Mouse (Mus musculus) forebrain, embryonic 10.5 days (tissue): ENCODE results near the gene Stfa3. TPM values are rescaled to one million over a fixed set of nuclear protein-coding genes. Genes with fewer than 3 reads are reported as not detected.
"Not testable (repeated sequence)": the region's sequence is repeated elsewhere in the genome, so short reads cannot be mapped to it uniquely, and the experiment has no call there.

Experiments used
- DNase-seq: peaks from one replicate; pipeline ENCODE4 v3.0.0-alpha.2; 2017; ENCODE audit warnings: low spot score; ENCODE audit errors: extremely low spot score
- H3K27ac ChIP-seq: fragments of 300-500 bp; sonication (generic); 2 replicates; pipeline ENCODE4 v1.5.1; 2016; ENCODE audit warnings: mild to moderate bottlenecking
- H3K27me3 ChIP-seq: fragments of 300-500 bp; sonication (generic); 2 replicates; pipeline ENCODE4 v1.6.1; 2016; ENCODE audit warnings: mild to moderate bottlenecking; ENCODE audit not compliant: poor library complexity, severe bottlenecking
- H3K36me3 ChIP-seq: fragments of 300-500 bp; sonication (generic); replicated peaks from 2 replicates; pipeline ENCODE4 v1.6.1; 2016; ENCODE audit warnings: mild to moderate bottlenecking, moderate library complexity
- H3K4me1 ChIP-seq: fragments of 300-500 bp; sonication (generic); 2 replicates; pipeline ENCODE4 v1.6.1; 2016
- H3K4me3 ChIP-seq: fragments of 300-500 bp; sonication (generic); 2 replicates; pipeline ENCODE4 v1.5.1; 2016; ENCODE audit warnings: mild to moderate bottlenecking, moderate library complexity
- H3K9me3 ChIP-seq: fragments of 300-500 bp; sonication (generic); 2 replicates; pipeline ENCODE4 v1.6.1; 2016; ENCODE audit warnings: mild to moderate bottlenecking, moderate library complexity
- whole genome bisulfite sequencing: fragments of 180-500 bp; shearing (Covaris S2); methylation state at CpG from one replicate; pipeline ENCODE4 v1.1.7; 2016; 5-methylcytosine and 5-hydroxymethylcytosine counted together
- polyA plus RNA-seq: library from polyadenylated mRNA; unstranded; fragments of >200 nt; fragmentation: Nextera tagmentation; extraction: Ambion mirVana; gene quantifications from 2 replicates; pipeline ENCODE4 v1.2.1, GENCODE M21; 2016

Gene Stfa3
- polyA plus RNA-seq, 1 experiment from 2014 or later, result not detected

DNA sequence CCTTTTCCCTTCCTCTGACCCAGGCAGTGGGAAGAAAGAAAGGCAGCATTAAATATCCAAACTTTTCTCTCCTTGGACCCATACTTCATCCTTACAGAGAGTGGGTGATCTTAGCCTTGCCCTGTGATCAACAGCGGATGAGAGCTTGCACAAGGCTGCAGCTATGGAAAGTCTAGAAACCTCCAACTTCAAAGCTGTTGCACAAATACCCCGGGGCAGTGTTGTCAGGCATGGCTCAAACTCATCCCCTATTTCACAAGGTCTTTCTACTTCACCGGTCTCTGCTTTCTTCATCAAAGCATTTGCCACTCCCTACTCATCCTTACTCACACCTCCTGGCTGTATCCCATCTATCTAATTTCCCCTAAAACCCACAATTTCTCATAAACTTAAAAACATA lies 10.2 kb upstream of the Stfa3 start:
- H3K27me3 ChIP-seq, result peaks cover 13% of the 10 kb centered on the region; the same call in 1 of the 2 replicates
- DNase-seq, result no peak
- WGBS, result 89% methylated on average over 3 of the region's 3 CpGs

DNA sequence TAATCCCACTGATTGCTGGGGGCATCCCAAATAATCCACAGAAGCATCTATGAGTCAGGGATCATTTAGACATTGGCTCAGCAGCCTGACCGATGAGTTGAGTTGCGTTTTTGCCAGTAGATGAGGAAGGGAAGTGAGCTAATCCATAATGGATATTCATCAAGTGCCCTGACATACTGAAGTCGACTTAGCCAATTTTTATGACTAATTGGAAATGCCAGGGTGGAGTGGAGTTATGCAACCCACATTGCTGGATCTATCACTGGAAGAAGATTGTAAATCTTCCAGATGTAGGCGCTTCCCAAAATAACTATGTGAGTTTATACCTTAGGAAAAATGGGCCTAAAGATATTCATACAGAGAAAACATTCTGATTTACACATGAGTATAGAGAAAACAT lies 8.9 kb upstream of the Stfa3 start:
- Histone ChIP-seq H3K27me3 (peaks cover 20% of the 10 kb centered on the region), H3K9me3 (no peaks in the 10 kb centered on the region), H3K36me3 (no peaks in the 10 kb centered on the region), H3K4me3 (no peak overlapping the region), H3K4me1 (peaks cover 20% of the 10 kb centered on the region), H3K27ac (no peak overlapping the region)
- WGBS, result 92% methylated on average over 4 of the region's 4 CpGs
- peak; percentile 2 for DNase-seq

More for the DNA sequence above, 10.2 kb upstream of the Stfa3 start:
- Histone ChIP-seq H3K4me3 (no peak overlapping the region), H3K27ac (no peak overlapping the region), H3K36me3 (no peaks in the 10 kb centered on the region), H3K4me1 (peaks cover 10% of the 10 kb centered on the region), H3K9me3 (no peaks in the 10 kb centered on the region)

DNA sequence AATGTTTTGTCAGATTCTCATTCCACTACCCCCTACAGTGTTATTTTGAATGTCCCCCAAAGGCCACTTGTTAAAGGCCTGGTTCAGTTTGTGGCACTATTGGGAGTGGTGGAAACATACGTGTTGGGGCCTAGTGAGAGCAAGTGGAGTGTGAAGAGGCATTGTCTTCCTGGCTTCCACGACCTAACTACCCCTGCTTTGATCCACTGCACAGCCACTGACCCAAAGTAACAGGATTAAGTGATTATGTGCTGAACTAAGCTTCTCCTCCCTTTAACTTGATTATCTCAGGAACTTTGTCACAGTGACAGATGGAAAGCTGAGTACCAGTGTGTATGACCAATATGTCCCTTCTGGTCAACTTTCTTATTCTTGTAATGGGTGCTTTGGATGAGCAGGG lies 5.2 kb upstream of the Stfa3 start:
- peaks cover 45% of the 10 kb centered on the region for H3K27me3 ChIP-seq
- no peaks in the 10 kb centered on the region for H3K9me3 ChIP-seq
- no peaks in the 10 kb centered on the region for H3K36me3 ChIP-seq
- H3K4me3 ChIP-seq, result no peak overlapping the region
- peaks cover 20% of the 10 kb centered on the region for H3K4me1 ChIP-seq
- H3K27ac ChIP-seq, result peak overlapping the region; percentile 40; the same call in 1 of the 2 replicates
- DNase-seq, result peak; percentile 55
- WGBS, result 5% methylated on average over 2 of the region's 2 CpGs

DNA sequence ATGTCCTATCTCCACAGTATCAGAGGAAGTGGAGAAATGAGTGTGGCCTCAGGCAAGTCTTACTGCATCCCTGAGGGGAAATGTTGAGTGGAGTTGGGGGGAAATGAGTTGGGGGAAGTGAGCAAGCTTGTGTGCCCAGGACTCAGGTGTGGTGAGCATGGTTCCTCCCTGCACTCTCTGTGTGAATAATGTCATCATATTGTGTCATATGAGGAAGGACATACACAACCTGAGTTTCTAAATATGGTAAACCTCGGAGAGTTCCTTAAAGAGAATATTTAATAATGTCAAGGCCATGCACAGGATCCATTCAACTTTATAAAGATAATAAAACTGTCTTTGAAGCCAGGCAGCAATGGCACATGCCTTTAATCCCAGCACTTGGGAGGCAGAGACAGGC lies 34.2 kb downstream of the Stfa3 start:
- WGBS, result 93% methylated on average over 1 of the region's 1 CpGs
- H3K36me3 ChIP-seq, H3K9me3 ChIP-seq, H3K4me1 ChIP-seq, H3K27me3 ChIP-seq, H3K4me3 ChIP-seq, DNase-seq, H3K27ac ChIP-seq: not testable (repeated sequence)

DNA sequence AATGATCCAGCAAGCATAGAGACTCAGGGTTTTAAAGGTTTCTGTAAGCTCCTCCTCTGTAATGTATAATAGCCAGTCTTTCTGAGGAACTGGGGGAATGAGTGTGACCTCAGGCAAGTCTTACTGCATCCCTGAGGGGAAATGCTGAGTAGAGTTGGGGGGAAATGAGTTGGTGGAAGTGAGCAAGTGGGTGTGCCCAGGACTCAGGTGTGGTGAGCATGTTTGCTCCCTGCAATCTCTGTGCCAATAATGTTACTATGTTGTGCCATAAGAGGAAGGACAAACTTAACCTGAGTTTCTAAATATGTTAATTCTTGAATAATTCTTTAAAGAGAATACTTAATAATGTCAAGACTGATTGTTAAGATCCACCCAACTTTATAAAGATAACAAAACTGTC lies 46.8 kb downstream of the Stfa3 start, which contains the start of gene Stfa2:
TSS of gene Stfa2 (minus strand) at position 101 of the 400 bp plus-strand sequence.
- Histone ChIP-seq H3K4me1 (no peaks in the 10 kb centered on the region), H3K27ac (no peak within 1 kb of the TSS), H3K27me3 (no peaks in the 10 kb centered on the region), H3K36me3 (no peaks in the 10 kb centered on the region), H3K4me3 (no peak within 1 kb of the TSS), H3K9me3 (no peaks in the 10 kb centered on the region)
- no peak for DNase-seq

Other genes starting within 250 kb of the Stfa3 start
- not detected in 2 replicates for gene Gm5416, start 245.0 kb downstream of the Stfa3 start, polyA plus RNA-seq
- gene 2010005H15Rik, start 233.9 kb downstream of the Stfa3 start, polyA plus RNA-seq, result not detected in 2 replicates
- 0.54 and 0.66 TPM in 2 replicates for gene Stfa1, start 178.4 kb downstream of the Stfa3 start, polyA plus RNA-seq
- not detected in 2 replicates for gene BC117090, start 121.1 kb downstream of the Stfa3 start, polyA plus RNA-seq
- not detected in 2 replicates for gene BC100530, start 87.6 kb downstream of the Stfa3 start, polyA plus RNA-seq
- not detected in 2 replicates for gene Stfa2, start 46.9 kb downstream of the Stfa3 start, polyA plus RNA-seq
- 0.07 and 0.12 TPM in 2 replicates for gene Casr, start 106.7 kb upstream of the Stfa3 start, polyA plus RNA-seq
- 0.49 and 0.56 TPM in 2 replicates for gene Cd86, start 210.7 kb upstream of the Stfa3 start, polyA plus RNA-seq
- 0.37 and 0.97 TPM in 2 replicates for gene Ildr1, start 238.6 kb upstream of the Stfa3 start, polyA plus RNA-seq